Mouse (Mus musculus) cerebellum, adult 9-11 months (tissue): ENCODE data around the gene Olfr718-ps1.

Source experiments
- DNase-seq: peaks from one replicate; pipeline ENCODE4 v3.0.0; 2022

The Olfr718-ps1 gene

DNA sequence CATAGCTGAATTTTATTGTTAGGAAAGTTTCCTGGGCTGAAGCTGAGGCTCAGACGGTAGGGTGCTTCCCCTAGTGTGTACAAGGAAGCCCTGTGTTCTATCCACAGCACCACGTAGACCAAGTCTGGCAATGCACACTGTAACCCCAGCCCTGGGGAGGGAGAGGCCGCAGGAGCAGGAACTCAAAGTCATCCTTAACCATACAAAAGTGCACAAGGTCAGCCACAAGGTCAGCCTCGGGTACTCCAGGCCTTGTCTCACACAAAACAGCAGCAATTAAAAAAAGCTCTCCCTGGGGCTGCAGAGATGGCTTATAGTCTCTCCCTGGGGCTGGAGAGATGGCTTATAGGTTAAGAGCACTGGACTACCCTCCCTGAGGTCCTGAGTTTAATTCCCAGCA, 20.5 kb downstream of the Olfr718-ps1 start:
- DNase-seq = no peak

DNA sequence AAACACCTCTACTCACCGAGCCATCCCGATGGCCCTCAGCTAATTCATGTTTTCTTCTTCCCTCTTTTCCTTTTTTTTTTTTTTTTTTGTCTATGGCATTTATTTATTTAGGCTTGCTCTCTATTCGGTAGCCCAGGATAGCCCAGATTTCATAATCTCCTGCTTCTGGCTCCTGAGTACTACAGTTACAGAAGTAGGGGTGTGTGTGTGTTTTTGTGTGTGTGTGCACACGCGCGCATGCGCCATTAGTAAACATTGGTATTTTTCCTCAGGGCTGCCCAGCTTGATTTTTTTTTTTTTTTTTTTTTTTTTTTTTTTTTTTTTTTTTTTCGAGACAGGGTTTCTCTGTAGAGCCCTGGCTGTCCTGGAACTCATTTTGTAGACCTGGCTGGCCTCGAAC, 21.3 kb downstream of the Olfr718-ps1 start:
- no peak for DNase-seq

DNA sequence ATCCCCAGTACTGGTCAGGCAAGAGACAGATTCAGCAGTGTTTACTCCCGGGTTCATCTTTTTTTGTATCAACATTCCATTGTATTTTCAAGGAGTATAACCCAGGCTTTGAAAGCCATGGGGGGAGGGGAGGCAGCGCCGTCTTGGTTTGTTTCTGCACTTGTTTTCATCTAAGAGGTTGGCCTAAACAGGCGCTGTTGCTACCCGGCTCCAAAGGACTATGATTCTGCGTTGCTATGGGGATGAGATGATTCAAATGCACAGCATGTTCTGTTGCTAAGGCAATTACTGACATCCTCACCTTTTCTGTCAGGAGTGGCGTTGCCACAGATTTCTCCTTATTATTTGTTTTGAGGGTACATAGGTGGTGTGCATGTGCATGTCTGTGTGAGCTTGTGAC, 21.8 kb downstream of the Olfr718-ps1 start:
- DNase-seq = no peak

DNA sequence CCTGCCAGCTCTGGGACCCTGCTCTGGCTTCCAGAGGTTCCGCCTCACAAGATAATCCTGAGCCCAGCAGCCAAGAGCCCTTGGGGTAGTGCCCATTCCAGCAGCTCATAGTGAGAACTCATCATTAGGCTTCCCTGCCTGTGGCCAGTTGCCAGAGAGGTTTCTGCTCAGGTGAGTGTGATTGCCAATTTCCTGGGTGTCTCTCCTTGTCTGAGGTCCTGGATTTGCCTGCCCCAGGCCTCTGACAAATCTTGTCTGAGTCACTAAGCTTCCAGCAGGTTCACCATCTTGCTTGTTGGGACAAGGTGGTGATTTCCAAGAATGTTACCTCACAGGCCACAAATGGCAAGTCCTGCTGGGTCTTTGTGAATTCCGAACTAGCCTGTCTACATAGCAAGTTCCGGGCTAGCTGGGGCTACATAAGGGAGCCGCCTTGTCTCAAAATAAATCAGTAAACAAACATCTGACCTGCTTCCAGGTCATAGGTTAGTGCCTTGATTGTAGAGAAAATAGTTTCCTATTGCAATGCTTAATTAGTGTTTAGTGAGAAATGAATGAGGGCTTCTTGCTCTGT, 22.5 kb downstream of the Olfr718-ps1 start:
- no peak for DNase-seq

DNA sequence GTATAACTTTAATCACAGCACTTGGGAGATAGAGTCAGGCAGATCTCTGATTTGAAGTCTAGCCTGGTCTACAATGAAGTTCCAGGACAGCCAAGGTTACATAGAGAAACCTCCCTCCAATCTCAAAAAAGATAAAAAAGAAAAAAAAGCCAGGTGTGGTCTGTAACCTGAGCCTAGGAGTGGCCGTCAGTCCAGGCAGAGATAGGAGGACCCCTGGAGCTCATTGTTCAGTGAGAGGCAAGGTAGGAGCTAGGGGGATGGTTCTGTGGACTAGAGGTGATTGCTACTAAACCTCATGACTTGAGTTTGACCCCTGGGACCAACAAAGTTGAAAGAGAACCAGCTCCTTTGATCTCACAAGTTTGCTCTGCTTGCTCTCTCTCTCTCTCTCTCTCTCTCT, 24.7 kb downstream of the Olfr718-ps1 start:
- DNase-seq = no peak

DNA sequence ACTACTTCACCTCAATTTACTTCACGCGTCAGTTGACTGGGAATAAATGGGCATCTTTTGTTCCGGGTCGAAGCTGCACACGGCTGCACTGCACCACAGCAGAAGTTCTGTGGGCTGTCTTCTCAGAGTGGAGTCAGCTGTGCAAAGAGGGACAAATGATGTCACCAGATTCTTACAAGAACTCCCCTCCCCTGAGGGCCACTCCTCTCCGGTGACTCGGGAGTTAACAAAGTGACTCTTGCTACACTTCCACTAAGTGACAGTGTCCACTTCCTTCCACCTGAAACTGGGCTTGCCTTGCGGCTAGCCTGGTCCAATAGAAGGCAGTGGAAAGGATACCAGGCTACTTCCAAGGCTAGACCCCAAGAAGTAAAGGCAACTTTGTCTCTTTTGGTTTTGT, 25.3 kb downstream of the Olfr718-ps1 start:
- no peak for DNase-seq

DNA sequence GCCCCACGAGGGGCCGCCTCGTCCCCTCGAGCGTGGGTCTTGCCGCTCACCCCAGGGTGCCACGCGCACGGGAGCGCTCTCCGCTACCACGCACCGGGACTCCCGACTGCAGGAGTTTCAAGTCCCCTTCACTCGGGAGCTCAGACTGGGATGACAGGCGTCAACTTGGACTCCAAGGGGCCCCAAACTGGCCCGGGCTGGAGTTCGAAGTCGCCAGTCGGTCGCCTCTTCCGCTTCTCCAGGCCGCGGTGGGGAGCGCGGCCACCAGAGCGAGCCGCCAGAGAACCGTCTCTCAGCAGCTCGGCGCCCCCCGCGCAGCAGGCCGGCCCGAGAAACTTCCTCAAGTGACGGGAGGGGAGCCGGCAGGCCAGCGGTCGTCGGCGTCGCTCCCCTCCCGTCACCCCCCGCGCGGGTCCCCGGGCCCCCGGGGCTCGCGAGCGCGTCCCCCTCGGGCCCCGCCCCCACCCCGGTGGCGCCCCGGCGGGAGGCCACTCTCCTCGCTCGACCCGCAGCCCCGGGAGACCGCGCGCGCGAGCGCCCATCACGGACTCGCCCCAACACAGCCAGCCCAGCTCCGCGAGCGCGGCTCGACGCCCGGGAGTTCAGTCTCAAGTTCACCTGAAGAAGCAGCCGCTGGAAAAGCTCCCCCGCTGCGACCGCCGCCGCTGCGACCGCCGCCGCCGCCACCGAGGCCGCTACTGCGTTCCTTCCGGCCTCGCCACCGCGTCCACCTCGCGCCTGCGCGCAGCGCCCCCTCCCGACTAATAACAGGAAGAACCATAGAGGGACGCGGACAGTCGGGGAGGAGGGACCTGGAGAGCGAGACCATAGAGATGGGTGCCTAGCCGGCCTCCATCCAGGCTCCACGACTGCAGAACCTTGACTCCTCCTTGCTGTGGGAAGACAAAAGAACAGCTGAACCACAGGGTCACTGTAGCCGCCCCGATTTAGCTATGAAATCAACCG, 34.8 kb downstream of the Olfr718-ps1 start, which contains the start of gene Rnf216:
TSS of gene Rnf216 (minus strand) at position 714 of the 966 bp plus-strand sequence.
- DNase-seq = peak; percentile 95

DNA sequence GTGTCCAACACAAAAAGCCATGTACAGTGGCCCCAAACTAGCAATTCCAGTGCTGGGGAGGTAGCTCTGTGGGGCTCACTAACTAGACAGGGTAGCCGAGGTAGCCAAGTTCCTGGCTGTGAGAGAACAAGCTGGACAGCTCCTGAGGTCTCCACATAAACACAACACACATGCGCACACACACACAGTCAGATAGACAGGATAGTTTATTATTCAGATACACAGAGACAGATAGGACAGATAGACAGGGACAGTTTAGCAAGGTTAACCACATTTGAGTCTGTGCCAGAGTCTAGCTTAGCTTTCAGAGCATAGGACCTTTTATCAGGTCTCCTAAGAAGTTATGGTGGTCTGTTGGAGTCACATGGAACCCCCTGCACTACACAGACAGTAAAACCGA, 40.5 kb downstream of the Olfr718-ps1 start:
- DNase-seq = no peak

DNA sequence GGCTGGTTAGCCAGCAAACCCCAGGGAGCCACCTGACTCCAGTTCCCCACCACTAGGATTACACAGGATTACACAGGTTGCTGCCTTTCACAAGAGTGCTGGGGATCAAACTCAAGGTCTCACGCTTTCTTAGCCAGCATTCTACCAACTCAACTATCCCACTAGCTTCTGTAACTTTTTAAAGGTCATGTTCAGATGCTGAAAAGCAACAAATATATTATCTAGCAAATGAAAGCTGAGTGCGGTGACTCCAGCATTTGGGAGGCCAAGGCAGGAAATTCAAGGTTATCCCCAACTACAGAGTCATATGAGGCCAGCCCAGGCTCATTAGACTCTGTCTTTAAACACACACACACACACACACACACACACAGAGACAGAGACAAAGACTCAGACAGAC, 44.1 kb downstream of the Olfr718-ps1 start:
- DNase-seq = no peak

DNA sequence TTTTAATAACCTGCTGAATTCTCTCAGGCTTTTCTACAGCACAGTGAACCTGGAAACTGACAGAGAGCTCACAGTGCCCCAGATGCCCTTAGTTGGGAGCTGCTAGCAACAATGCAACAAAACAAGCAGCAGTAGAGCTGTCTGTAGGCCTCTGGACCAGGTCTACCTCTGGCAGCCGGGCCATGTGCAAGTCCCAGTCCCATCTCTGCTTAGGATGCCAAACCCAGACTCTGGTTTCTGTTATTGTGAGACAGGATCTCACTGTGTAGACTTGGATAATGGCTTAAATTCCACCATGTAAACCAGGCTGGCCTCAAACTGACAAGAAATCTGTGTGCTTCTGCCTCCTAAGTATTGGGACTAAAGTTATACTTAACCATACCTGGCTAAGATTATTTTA, 45.8 kb downstream of the Olfr718-ps1 start:
- DNase-seq = no peak

DNA sequence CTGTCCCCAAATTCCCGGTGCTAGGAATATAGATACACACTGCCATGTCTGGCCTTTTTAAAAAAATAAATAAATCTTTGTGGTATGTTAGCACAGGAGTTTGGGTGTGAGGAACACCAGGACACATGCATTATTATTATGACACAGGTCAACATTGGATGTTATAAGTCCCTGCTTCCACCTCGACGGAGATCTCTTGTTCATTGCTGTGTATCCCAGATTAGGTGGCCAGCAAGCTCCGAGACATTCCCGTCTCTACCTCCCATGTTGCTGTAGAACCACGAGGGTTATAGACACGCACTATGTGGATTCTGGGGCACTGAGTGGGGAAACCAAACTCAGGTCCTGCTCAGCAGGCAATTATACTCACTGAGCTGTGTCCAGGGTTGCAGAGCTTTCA, 52.1 kb downstream of the Olfr718-ps1 start:
- no peak for DNase-seq

DNA sequence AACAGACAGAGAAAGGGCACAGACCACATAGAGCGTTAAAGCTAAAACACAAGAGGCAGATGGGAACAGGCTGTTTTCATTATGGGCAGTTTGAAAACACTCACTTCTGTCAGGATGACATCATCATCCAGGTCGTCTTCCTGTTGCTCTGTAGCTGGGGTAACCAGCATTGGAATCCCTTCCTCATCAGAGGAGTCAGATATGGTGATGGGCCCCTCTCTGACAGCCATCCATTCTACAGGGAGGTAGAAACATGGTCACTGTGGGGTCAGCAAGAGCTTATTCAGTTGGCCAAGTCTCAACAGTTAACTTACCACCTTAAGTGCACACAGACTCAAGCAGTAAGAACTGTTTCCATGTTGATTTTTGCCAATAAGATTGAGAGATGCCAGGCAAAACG, 54.5 kb downstream of the Olfr718-ps1 start:
- no peak for DNase-seq

DNA sequence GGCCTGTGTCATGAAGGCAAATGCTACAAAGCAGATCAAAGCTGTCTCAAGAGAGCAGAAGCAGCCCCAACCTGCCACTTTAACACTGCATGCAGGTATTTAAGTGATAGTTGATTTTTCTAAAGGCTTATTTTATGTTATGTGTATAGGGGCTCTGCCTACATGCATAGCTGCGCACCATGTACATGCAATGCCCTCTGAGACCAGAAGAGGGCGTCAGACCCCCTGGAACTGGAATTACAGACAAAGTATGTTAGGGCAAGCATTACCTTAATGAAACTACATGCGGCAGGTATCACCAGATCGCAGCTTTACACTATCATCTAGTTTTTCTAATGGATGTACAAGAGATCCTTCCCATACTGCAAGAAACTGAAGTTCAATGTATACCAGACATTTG, 62.5 kb downstream of the Olfr718-ps1 start:
- DNase-seq = no peak
